Mouse (Mus musculus) limb, embryonic 11.5 days (tissue): Measurements from ENCODE around the gene Dnajc27. TPM values are rescaled to one million over a fixed set of nuclear protein-coding genes. Genes with fewer than 3 reads are reported as not detected.

Experiments
- ATAC-seq: fragments of 200-750 bp; cut with Nextera tagmentation; 2 replicates; pipeline ENCODE4 v1.8.0; 2017; ENCODE audit warnings: low read depth; ENCODE audit not compliant: insufficient number of reproducible peaks, low FRiP score, low TSS enrichment
- DNase-seq: peaks from one replicate; pipeline ENCODE4 v3.0.0-alpha.2; 2015; ENCODE audit warnings: low spot score
- H3K27ac ChIP-seq: fragments of 300-500 bp; sonication (generic); replicated peaks from 2 replicates; pipeline ENCODE4 v1.5.1; 2014; ENCODE audit warnings: low read depth, mild to moderate bottlenecking, low read length
- H3K27me3 ChIP-seq: fragments of 300-500 bp; sonication (generic); 2 replicates; pipeline ENCODE4 v1.6.1; 2014; ENCODE audit warnings: mild to moderate bottlenecking, low read length, mixed read lengths; ENCODE audit not compliant: control insufficient read depth, insufficient read depth
- H3K36me3 ChIP-seq: fragments of 300-500 bp; sonication (generic); 2 replicates; pipeline ENCODE4 v1.6.1; 2014; ENCODE audit warnings: mild to moderate bottlenecking, low read length, moderate library complexity, mixed read lengths; ENCODE audit not compliant: control insufficient read depth, insufficient read depth
- H3K4me1 ChIP-seq: fragments of 300-500 bp; sonication (generic); 2 replicates; pipeline ENCODE4 v1.6.1; 2014; ENCODE audit warnings: low read length, mixed read lengths; ENCODE audit not compliant: control insufficient read depth, insufficient read depth
- H3K4me2 ChIP-seq: fragments of 300-500 bp; sonication (generic); 2 replicates; pipeline ENCODE4 v1.6.1; 2014; ENCODE audit warnings: low read depth, mild to moderate bottlenecking, moderate library complexity; ENCODE audit not compliant: severe bottlenecking
- H3K4me3 ChIP-seq: fragments of 300-500 bp; sonication (generic); 2 replicates; pipeline ENCODE4 v1.5.1; 2014; ENCODE audit warnings: low read depth, low read length
- H3K9ac ChIP-seq: fragments of 300-500 bp; sonication (generic); 2 replicates; pipeline ENCODE4 v1.6.1; 2014; ENCODE audit warnings: mild to moderate bottlenecking, low read length
- H3K9me3 ChIP-seq: fragments of 300-500 bp; sonication (generic); 2 replicates; pipeline ENCODE4 v1.6.1; 2016; ENCODE audit warnings: low read length; ENCODE audit not compliant: control insufficient read depth
- WGBS: fragments of 180-500 bp; shearing (Covaris S2); extraction: QIAGEN DNeasy Blood & Tissue Kit; methylation state at CpG from one replicate; pipeline ENCODE4 v1.1.7; 2014; 5-methylcytosine and 5-hydroxymethylcytosine counted together
- polyA plus RNA-seq: library from polyadenylated mRNA; unstranded; fragments of >200 nt; fragmentation: Nextera tagmentation; extraction: Ambion mirVana; gene quantifications from 2 replicates; pipeline ENCODE4 v1.2.1, GENCODE M21; 2014

Gene Dnajc27
- polyA plus RNA-seq, 1 experiment from 2014 or later = 8.6 TPM

DNA sequence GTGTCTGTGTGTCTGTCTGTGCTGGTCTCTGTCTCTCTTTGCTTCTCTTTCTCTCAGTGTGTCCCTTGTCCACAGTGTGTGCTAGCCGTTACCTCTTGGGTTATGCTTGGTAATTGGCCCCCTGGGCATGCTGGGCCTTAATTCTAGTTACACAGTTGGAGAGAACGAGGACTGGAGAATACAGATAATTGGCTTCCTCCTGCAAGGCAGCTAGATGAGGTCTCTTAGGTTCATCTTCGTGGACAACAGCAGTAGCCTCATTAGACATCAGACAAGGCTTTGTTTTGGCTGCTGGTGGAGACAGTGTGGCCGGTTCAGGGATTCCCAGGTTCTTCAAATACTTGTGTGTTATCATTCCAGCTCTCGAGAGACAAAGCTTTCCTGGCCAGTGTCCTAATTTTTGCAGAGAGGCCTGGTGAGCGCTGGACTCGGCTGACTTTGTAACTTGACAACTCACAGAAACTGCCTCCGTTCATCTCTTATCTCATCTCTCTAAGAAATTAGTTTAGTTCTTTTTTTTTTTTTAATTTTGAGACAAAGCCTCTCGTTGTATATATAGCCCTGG is 31.4 kb upstream of the Dnajc27 start:
- DNase-seq (no peak), ATAC-seq (no peak)
- Histone ChIP-seq H3K36me3 (no peaks in the 10 kb centered on the region), H3K4me1 (no peaks in the 10 kb centered on the region), H3K27me3 (no peaks in the 10 kb centered on the region), H3K4me2 (no peak overlapping the region), H3K4me3 (no peak overlapping the region), H3K27ac (no peak overlapping the region), H3K9me3 (no peaks in the 10 kb centered on the region), H3K9ac (no peak overlapping the region)
- 72% methylated on average over 9 of the region's 9 CpGs for WGBS

DNA sequence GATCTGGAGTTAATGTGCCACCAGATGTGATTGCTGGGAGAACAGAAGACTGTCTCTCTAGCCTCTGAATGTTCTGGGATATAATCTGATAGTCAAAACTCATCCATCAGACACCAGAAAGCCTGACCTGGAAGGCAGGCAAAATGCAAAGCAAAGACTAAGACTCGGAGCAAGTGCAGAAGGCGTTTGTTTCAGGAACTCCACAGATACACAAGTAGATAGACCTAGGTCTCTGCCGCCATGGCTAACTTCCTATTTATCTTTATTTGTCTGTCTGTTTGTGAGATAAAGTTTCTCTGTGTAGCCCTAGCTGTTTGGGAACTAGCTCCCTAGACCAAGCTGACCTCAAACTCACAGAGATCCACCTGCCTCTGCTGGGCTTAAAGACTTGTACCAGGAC is 28.7 kb upstream of the Dnajc27 start:
- ATAC-seq (no peak), DNase-seq (no peak)
- Histone ChIP-seq H3K4me2 (no peak overlapping the region), H3K4me1 (no peaks in the 10 kb centered on the region), H3K27ac (no peak overlapping the region), H3K9me3 (no peaks in the 10 kb centered on the region), H3K9ac (no peak overlapping the region), H3K4me3 (no peak overlapping the region), H3K27me3 (no peaks in the 10 kb centered on the region), H3K36me3 (no peaks in the 10 kb centered on the region)
- 79% methylated on average over 3 of the region's 3 CpGs for WGBS

DNA sequence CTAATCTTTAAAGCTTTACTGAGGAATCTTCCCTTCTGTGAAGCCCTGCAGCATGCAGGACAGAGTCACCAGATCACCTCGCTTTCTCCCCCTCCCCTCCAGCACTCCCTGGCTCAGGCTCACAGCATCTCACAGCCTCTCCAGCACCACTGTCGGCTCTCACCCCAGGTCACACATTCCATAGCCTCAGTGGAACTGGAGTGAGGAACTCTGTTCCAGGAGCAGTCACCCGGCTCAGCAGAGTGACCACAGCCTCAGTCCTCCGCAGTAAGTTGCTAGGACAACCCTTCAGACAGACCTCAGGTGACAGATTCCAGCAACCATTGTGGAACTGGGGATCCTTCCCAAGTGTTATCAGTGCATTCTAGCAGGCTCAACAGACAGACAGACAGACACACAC is 27.5 kb upstream of the Dnajc27 start:
- Histone ChIP-seq H3K4me2 (no peak overlapping the region), H3K27ac (no peak overlapping the region), H3K4me3 (no peak overlapping the region), H3K9me3 (no peaks in the 10 kb centered on the region), H3K9ac (no peak overlapping the region), H3K4me1 (no peaks in the 10 kb centered on the region), H3K27me3 (no peaks in the 10 kb centered on the region), H3K36me3 (no peaks in the 10 kb centered on the region)
- DNase-seq (no peak), ATAC-seq (no peak)
- WGBS = 19% methylated on average over 4 of the region's 4 CpGs

DNA sequence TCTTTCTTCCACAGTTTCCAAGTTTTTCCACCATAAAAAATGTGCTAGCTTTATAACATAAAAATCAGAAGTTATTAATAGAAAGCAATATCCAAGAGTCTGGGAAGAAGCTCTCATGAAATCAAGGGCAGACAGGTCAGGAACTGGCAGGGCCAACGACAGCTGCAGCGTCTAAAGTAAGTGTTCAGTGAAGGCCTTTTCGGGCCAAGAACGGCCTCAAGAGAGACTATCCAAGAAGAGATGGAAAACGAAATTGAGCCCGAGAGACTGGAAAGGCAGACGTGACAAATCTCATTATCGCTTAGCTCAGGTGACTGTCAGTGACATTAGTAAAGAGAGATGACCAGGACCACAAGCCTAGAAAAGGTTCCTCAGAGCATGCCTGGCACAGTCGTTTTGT is 24.1 kb upstream of the Dnajc27 start:
- no peaks in the 10 kb centered on the region for H3K27me3 ChIP-seq
- ATAC-seq (no peak), DNase-seq (no peak)
- WGBS = 80% methylated on average over 9 of the region's 9 CpGs
- H3K4me3 ChIP-seq = no peak overlapping the region
- no peaks in the 10 kb centered on the region for H3K9me3 ChIP-seq
- H3K9ac ChIP-seq = no peak overlapping the region
- no peak overlapping the region for H3K4me2 ChIP-seq
- no peaks in the 10 kb centered on the region for H3K36me3 ChIP-seq
- H3K27ac ChIP-seq = no peak overlapping the region
- no peaks in the 10 kb centered on the region for H3K4me1 ChIP-seq

DNA sequence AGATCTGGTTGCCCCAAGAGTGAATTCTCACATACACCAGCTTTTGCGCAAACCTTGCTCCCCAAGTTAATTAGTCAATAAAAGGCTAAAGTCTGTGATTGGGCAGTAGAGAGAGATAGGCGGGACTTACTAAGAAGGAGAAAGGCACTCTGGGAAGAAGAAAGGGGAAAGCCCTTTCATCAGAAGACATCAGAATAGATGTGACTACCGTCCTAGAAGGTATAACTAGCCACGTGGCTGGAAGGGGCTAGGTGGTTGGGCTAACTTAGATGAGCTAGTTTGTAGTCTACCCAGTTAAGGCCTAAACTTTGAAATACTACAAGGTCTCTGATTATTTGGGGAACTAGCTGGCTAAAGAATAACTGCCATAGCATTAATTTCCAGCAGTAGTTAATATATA is 22.7 kb upstream of the Dnajc27 start:
- H3K36me3 ChIP-seq = no peaks in the 10 kb centered on the region
- no peaks in the 10 kb centered on the region for H3K9me3 ChIP-seq
- DNase-seq = no peak
- no peaks in the 10 kb centered on the region for H3K4me1 ChIP-seq
- H3K9ac ChIP-seq = no peak overlapping the region
- no peak for ATAC-seq
- H3K4me3 ChIP-seq = no peak overlapping the region
- no peaks in the 10 kb centered on the region for H3K27me3 ChIP-seq
- no peak overlapping the region for H3K4me2 ChIP-seq
- H3K27ac ChIP-seq = no peak overlapping the region
- 86% methylated on average over 4 of the region's 4 CpGs for WGBS

DNA sequence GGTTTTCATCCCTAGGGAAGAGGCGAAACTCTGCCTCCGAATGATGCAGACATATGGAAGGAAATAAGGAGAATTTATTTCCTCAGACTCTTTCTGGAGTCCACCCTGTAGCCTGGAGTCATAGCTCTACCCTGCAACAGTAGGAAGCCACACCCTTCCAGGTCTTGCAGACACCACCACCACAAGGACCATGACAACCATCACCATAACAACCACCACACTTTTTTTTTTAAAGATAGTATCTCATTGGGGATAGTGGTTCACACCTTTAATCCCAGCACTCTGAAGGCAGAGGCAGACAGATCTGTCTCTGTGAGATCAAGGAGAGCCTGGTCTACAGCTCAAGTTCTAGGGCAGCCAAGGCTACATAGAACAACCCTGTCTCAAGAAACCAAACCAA is 16.9 kb upstream of the Dnajc27 start:
- H3K36me3 ChIP-seq = no peaks in the 10 kb centered on the region
- H3K4me2 ChIP-seq = no peak overlapping the region
- no peak overlapping the region for H3K4me3 ChIP-seq
- H3K9me3 ChIP-seq = no peaks in the 10 kb centered on the region
- no peak overlapping the region for H3K27ac ChIP-seq
- DNase-seq (no peak), ATAC-seq (no peak)
- H3K27me3 ChIP-seq = no peaks in the 10 kb centered on the region
- H3K9ac ChIP-seq = no peak overlapping the region
- no peaks in the 10 kb centered on the region for H3K4me1 ChIP-seq
- WGBS = 91% methylated on average over 2 of the region's 2 CpGs

DNA sequence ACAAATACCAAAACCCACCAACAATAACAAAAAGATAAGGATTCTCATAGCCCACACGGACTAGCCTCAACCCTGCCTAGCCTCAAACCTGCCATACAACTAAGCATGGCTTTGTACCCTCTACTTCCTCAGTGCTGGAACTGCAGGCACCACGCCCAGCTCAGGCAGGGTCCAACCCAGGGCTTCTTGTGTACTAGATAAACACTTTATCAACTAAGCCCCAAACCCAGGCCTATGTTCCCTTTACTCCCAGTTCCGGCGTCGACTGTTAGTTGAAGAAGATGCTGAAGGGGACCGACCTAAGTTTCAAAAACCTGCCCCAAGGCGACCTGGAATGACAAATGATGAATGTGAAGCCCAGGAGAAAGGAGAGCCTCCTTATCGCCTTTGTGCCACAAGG is 16.4 kb upstream of the Dnajc27 start:
- DNase-seq (no peak), ATAC-seq (no peak)
- no peak overlapping the region for H3K9ac ChIP-seq
- no peaks in the 10 kb centered on the region for H3K27me3 ChIP-seq
- no peaks in the 10 kb centered on the region for H3K9me3 ChIP-seq
- no peaks in the 10 kb centered on the region for H3K4me1 ChIP-seq
- H3K4me2 ChIP-seq = no peak overlapping the region
- no peak overlapping the region for H3K4me3 ChIP-seq
- 72% methylated on average over 8 of the region's 8 CpGs for WGBS
- no peaks in the 10 kb centered on the region for H3K36me3 ChIP-seq
- H3K27ac ChIP-seq = no peak overlapping the region

DNA sequence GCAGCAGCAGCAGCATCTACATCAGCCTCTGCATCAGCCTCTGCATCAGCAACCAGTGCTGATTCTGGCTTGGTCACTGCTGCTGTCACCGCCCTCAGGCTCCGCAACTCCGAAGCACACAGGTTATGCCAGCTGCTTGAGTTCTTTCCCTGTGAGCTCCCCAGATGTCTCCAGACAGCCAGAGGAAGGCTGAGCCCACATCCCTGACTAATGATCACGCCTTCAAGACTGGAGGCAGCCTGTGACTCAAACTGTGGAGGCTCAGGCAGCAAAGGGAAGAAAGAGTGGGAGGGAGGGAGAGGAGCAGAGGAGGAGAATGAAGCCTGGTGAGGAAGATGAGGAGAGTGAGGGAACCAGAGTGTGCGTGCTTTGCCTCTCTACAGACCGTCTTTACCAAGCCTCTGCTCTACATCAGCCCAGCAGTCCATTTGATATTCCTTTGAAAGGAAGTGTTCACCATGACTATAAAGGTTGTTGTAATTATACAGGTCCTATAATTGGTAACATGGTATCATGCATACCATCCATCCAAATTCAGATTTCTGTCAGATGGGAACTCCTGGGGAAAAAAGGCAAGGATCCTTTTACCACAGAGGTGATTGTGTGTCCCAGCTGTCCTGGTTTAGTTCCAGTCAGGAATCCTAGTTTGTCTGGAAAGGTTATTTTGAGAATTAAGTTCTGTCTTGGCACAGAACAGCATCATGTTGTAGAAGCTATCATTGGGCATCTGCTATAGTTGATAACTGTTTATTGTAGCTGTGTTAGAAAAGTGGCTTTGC is 15.5 kb upstream of the Dnajc27 start:
- ATAC-seq = no peak
- H3K4me2 ChIP-seq = no peak overlapping the region
- 63% methylated on average over 6 of the region's 6 CpGs for WGBS
- H3K9me3 ChIP-seq = no peaks in the 10 kb centered on the region
- no peaks in the 10 kb centered on the region for H3K4me1 ChIP-seq
- H3K36me3 ChIP-seq = no peaks in the 10 kb centered on the region
- no peaks in the 10 kb centered on the region for H3K27me3 ChIP-seq
- DNase-seq = no peak
- no peak overlapping the region for H3K4me3 ChIP-seq
- no peak overlapping the region for H3K27ac ChIP-seq
- no peak overlapping the region for H3K9ac ChIP-seq

DNA sequence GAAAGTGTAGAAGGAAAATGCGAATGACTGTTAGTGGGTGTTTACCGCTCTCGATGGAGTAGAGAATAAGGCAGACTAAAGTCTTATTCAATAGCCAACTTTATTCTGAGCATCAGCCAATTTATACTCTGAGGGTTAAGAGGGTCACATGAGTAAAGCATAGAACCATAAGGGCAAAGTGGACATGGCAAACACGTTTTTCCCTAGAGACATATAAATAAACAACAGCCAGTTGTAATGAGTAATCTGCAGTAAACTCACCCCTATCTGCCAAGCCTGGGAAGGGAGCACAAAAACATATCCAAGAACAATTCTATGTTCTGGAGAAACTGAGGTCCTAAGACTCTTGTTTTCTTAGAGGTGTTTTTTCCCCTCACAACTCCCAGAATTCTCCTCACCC is 13.8 kb upstream of the Dnajc27 start:
- no peaks in the 10 kb centered on the region for H3K9me3 ChIP-seq
- H3K27me3 ChIP-seq = no peaks in the 10 kb centered on the region
- H3K4me3 ChIP-seq = no peak overlapping the region
- H3K4me1 ChIP-seq = no peaks in the 10 kb centered on the region
- H3K4me2 ChIP-seq = no peak overlapping the region
- H3K27ac ChIP-seq = no peak overlapping the region
- H3K36me3 ChIP-seq = no peaks in the 10 kb centered on the region
- WGBS = 81% methylated on average over 4 of the region's 4 CpGs
- H3K9ac ChIP-seq = no peak overlapping the region
- DNase-seq = no peak
- ATAC-seq = no peak
